In genomic region chr9:25212309-25213163, GRCm38 (mm10) we compare ENCODE assay signal across 8 mouse cellular contexts. TPM values are rescaled to one million over a fixed set of nuclear protein-coding genes. Genes with fewer than 3 reads are reported as not detected.
DNase-seq lines count a peak whose midpoint lies in the region; ATAC-seq and TF ChIP-seq lines count a peak whose summit lies in the region.

No protein-coding gene starts in this region.

- H3K27ac ChIP-seq in layer of hippocampus, adult 2 months = peak overlapping the region; percentile 66
- H3K27ac ChIP-seq in forebrain, embryonic 14.5 days (ENCODE audit: low read depth, low read length) = peak overlapping the region; percentile 57; the same call in 1 of the 2 replicates
- H3K27ac ChIP-seq in hindbrain, postnatal 0 days = peak overlapping the region; percentile 26

- H3K27me3 ChIP-seq in forebrain, embryonic 14.5 days (replicated peaks; ENCODE audit: control insufficient read depth, insufficient read depth, low read length) = no peaks in the 10 kb centered on the region
- no peaks in the 10 kb centered on the region for H3K27me3 ChIP-seq in hindbrain, postnatal 0 days (ENCODE audit: insufficient read depth, low read length)

- DNase-seq in layer of hippocampus, adult 2 months (ENCODE audit: low spot score in 2 of 2) = no peak
- no peak for DNase-seq in layer of hippocampus, postnatal 10 days (ENCODE audit: low spot score in 2 of 2)
- DNase-seq in forebrain, embryonic 14.5 days (ENCODE audit: low spot score) = peak; percentile 41
- DNase-seq in hindbrain, postnatal 0 days (ENCODE audit: low spot score) = peak; percentile 18
- DNase-seq in neural tube, embryonic 10.5 days (ENCODE audit: extremely low spot score, low spot score) = peak; percentile 27
- DNase-seq in cerebellum, adult 11 months = no peak

- H3K9ac ChIP-seq in forebrain, embryonic 14.5 days (ENCODE audit: low read length) = no peak overlapping the region
- H3K9ac ChIP-seq in hindbrain, postnatal 0 days (replicated peaks; ENCODE audit: low read length) = no peak overlapping the region

- no peak for TF ChIP-seq CTCF in layer of hippocampus, adult 2 months (conservative IDR thresholded peaks at IDR 0.05)
- no peak for TF ChIP-seq CTCF in hindbrain, postnatal 0 days (IDR thresholded peaks at IDR 0.05; ENCODE audit: low read depth)

- peak; percentile 87 for ATAC-seq in forebrain, embryonic 14.5 days
- ATAC-seq in hindbrain, postnatal 0 days = peak; percentile 64; the same call in 1 of the 2 replicates
- no peak; the same call in 1 of the 2 replicates for ATAC-seq in frontal cortex, adult (ENCODE audit: low TSS enrichment)
- ATAC-seq in megakaryocyte, adult 5-6 weeks (ENCODE audit: poor library complexity, severe bottlenecking) = no peak

- H3K9me3 ChIP-seq in forebrain, embryonic 14.5 days (replicated peaks; ENCODE audit: control insufficient read depth, low read length) = no peaks in the 10 kb centered on the region
- H3K9me3 ChIP-seq in hindbrain, postnatal 0 days (ENCODE audit: low read length) = no peaks in the 10 kb centered on the region

- no peak overlapping the region for H3K4me3 ChIP-seq in layer of hippocampus, adult 2 months
- no peak overlapping the region for H3K4me3 ChIP-seq in forebrain, embryonic 14.5 days (ENCODE audit: low read depth, low read length)
- no peak overlapping the region for H3K4me3 ChIP-seq in hindbrain, postnatal 0 days (ENCODE audit: low read length)

- H3K4me2 ChIP-seq in forebrain, embryonic 14.5 days (ENCODE audit: low read length) = no peak overlapping the region
- H3K4me2 ChIP-seq in hindbrain, postnatal 0 days (ENCODE audit: low read depth, low read length) = no peak overlapping the region

- no peaks in the 10 kb centered on the region for H3K36me3 ChIP-seq in forebrain, embryonic 14.5 days (ENCODE audit: control insufficient read depth, insufficient read depth, low read length)
- no peaks in the 10 kb centered on the region for H3K36me3 ChIP-seq in hindbrain, postnatal 0 days (ENCODE audit: insufficient read depth, low read length)

- 60% methylated on average over 9 of the region's 9 CpGs for WGBS in forebrain, embryonic 14.5 days
- 42% methylated on average over 9 of the region's 9 CpGs for WGBS in hindbrain, postnatal 0 days

- H3K4me1 ChIP-seq in forebrain, embryonic 14.5 days (ENCODE audit: control insufficient read depth, insufficient read depth, low read length) = peaks cover 3% of the 10 kb centered on the region; the same call in 1 of the 2 replicates
- no peaks in the 10 kb centered on the region for H3K4me1 ChIP-seq in hindbrain, postnatal 0 days (ENCODE audit: insufficient read depth, low read length)

RNA-seq across cellular contexts. Expression of gene Sept7, which starts 39.7 kb away (rescaled TPM):
- total RNA-seq in layer of hippocampus, adult 2 months (2021) = 100 to 1,000 TPM; 263 to 265 TPM
- total RNA-seq in layer of hippocampus, postnatal 10 days (2021) = 100 to 1,000 TPM; 268 to 271 TPM
- 270 and 293 TPM in 2 replicates for polyA plus RNA-seq in forebrain, embryonic 14.5 days (2014; fragmentation: Nextera tagmentation; extraction: Ambion mirVana)
- total RNA-seq in hindbrain, postnatal 0 days (2014; rRNA removed) = 112 and 113 TPM in 2 replicates
- 265 and 292 TPM in 2 replicates for polyA plus RNA-seq in hindbrain, postnatal 0 days (2015; fragmentation: Nextera tagmentation; extraction: Ambion mirVana)
- total RNA-seq in megakaryocyte, adult 5-6 weeks (2015) = 213 and 245 TPM in 2 replicates
- total RNA-seq in megakaryocyte, adult 5-6 weeks (2017) = 337 and 347 TPM in 2 replicates

Comparison
In these comparisons a context has a peak if more than half of its experiments do, and no peak if none do; other contexts are left out.
1. DNase-seq: peak in forebrain, embryonic 14.5 days (single experiment), hindbrain, postnatal 0 days (single experiment) and neural tube, embryonic 10.5 days (single experiment); none in layer of hippocampus, adult 2 months (0 of 2), layer of hippocampus, postnatal 10 days (0 of 2) and cerebellum, adult 11 months (single experiment).
2. ATAC-seq: peak in forebrain, embryonic 14.5 days (single experiment) and hindbrain, postnatal 0 days (single experiment); none in frontal cortex, adult (single experiment) and megakaryocyte, adult 5-6 weeks (single experiment).
3. Peak in every context shown above with its lines, with median percentiles within 50 percentile points of each other: H3K27ac ChIP-seq.